Mouse (Mus musculus) liver, postnatal 0 days (tissue): ENCODE data around the gene Tmem40.

Source experiments
- CTCF ChIP-seq: sonication (generic); IDR thresholded peaks from 2 replicates; pipeline ENCODE4 v1.5.1; 2016; ENCODE audit warnings: antibody characterized with exemption, low read depth
- EP300 ChIP-seq: IDR thresholded peaks from 2 replicates; pipeline ENCODE4 v1.6.1; 2016; ENCODE audit warnings: antibody characterized with exemption, low read depth, mild to moderate bottlenecking

DNA sequence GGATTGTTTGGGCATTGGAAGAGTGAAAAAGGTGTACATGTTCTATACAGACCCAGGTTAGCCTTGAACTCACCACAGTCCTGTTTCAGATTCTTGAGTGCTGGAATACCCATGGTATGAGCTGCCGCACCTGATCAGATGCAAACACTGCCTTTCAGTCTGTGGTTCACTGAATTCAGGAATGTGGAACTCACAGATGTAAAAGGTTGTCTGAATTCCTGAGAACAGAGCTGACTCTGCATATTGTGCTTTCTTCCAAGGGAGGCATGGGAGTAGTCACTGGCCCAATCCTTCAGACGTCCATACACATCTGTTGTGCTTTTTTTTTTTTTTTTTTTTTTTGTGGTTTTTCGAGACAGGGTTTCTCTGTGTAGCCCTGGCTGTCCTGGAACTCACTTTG lies 50.9 kb downstream of the Tmem40 start:
- TF ChIP-seq EP300 (no peak), CTCF (no peak)
